Mouse (Mus musculus) adrenal gland, postnatal 14 days (tissue): ENCODE results near the gene Gpr157. TPM values are rescaled to one million over a fixed set of nuclear protein-coding genes. Genes with fewer than 3 reads are reported as not detected.
A peak's percentile ranks its signal among the peaks of the same experiment; 100 is the strongest.

Experiments
- DNase-seq: peaks from one replicate; pipeline ENCODE4 v3.0.0; 2021; ENCODE audit warnings: mixed read lengths
- total RNA-seq: library from RNA; stranded (reverse); gene quantifications from 2 replicates; pipeline ENCODE4 v1.2.3, GENCODE M21; 2021

Gene Gpr157
- total RNA-seq, 1 experiment from 2014 or later: 1.3 TPM

DNA sequence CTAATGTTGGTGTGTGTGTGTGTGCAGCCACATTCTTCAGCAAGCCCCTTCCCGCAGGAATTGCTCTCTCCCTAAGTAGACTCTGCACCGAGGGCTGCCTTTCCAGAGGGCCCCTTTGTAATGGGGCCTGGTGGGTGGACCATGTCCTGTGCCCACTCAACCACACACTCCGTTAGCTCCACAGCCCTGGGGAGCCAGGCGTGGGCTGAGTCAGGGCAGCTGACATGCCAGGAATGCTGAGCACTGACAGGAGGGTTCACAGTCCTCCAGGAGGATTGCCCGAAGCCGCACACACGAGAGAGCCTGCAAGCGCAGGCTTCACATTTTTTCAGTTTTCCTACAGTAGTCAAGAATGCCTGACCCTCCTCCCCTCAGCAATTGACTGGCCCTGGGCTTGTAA is 17.0 kb upstream of the Gpr157 start:
- DNase-seq: no peak

DNA sequence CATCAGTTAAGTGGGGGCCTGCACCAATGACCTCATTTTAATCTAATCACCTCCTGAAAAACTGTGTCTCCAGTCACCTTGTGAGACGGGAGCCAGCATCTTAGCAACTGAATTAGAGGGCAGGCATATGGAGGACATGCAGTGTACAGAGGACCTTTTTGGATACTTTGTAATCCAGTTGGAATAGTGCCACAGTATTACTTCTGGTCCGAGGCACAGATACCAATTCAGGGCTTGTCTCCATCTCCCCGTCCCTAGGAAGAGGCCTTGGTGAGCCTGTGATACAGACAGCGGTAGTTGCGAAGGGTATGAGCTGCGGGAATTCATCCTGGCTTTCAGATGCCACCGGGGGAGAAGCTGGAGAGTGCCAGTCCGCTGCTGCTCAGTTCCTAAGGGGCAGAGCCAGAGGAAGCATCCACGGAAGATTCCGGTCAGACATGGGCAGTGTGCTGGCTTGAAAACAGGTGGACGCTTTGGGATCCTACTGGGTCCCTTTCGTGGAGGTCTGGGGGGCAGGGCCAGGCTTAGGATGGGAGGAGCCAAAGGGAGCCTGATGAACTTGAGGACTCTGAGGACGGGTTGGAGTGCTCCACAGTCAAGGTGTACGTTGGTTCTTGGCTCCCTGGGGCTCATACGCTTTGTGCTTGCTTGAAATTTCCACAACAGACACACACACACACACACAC is 14.6 kb upstream of the Gpr157 start:
- DNase-seq: no peak

DNA sequence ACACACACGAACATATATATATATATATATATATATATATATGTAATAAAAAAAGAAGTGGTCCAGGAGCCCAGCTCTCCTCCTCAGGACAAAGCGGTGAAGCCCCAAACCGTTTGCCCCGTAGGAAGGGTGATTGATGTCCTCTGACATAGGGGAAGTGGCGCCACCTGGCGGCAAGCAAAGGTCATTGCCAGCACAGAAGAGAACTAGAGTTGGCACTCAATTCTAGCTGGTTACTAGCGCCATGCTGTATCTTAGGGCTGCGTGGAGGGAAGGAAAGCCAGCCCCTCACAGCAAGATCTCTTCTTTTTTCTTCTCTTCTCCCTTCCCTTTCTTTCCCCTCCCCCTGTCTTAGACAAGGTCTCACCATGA is 14.1 kb upstream of the Gpr157 start:
- DNase-seq: peak; percentile 81

DNA sequence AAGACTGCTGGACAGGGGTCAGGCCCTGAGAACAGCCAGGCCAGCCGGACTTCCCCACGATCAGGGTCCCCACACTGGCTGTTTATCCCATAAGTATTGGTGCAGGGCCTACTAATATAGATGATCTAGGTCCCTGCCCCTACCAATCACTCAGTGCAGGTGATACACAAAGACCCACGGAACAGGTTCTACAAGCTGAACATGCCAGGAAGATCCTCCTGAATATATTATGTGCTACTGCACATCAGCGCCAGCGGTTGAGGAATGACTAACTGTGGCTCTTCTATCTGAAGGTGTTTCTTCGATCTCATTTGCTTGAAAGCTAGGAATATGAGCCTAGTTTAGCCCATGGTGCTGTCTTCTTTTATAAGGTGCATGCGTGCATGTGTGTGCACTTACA is 11.8 kb upstream of the Gpr157 start:
- no peak for DNase-seq

DNA sequence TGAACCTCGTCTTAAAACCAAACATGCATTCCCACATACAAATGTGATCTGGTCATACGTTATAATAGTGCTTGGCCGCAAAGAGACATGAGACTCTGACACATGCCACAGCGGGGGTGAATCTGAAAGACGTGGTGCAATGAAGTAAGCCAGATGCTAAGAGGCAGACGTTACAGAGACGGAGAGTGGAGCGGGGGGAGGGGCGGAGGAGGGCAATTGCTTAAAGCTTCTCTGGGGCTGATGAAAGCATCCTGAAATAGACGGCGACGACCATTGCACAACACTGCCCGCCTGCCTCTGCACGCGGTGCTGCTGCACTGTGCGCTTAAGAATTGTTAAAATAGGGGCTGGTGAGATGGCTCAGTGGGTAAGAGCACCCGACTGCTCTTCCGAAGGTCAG is 11.0 kb upstream of the Gpr157 start:
- peak; percentile 44 for DNase-seq

DNA sequence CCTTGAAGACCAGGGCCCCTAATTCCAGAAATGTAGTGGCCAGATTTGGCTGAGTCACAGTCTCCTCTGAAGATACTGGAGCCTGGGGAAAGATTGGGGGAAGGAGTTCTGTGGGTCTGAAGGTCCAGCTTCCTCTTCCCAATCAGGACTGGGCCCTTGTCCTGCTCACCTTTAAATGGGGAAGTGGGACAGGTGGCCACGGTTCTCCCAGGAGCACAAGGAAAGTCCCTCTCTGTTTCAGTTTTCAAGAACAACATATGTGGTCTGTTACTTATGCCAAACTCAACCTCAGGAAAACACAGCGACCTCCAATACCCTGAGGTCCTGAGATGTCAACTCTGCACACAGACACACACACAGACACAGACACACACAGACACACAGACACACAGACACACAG is 8.5 kb upstream of the Gpr157 start:
- no peak for DNase-seq

DNA sequence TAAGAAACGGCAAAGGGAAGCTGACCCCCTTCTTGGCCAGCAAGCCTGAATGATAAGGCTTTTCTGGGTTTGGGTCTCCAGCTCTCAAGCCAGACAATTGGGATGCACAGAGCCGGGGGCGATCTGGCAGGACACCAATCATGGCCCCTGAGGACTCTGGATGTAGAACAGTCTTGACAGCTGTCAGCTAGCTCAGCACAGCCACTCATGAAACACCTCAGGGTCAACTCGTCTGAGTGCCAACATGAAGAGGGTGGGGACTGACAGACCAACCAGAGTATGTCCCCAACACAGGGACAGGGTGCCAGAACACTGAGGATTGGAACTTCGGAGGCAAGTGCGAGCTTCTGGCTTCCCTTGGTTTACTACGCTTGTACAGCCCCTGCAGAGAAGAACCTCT is 7.9 kb upstream of the Gpr157 start:
- DNase-seq: no peak

DNA sequence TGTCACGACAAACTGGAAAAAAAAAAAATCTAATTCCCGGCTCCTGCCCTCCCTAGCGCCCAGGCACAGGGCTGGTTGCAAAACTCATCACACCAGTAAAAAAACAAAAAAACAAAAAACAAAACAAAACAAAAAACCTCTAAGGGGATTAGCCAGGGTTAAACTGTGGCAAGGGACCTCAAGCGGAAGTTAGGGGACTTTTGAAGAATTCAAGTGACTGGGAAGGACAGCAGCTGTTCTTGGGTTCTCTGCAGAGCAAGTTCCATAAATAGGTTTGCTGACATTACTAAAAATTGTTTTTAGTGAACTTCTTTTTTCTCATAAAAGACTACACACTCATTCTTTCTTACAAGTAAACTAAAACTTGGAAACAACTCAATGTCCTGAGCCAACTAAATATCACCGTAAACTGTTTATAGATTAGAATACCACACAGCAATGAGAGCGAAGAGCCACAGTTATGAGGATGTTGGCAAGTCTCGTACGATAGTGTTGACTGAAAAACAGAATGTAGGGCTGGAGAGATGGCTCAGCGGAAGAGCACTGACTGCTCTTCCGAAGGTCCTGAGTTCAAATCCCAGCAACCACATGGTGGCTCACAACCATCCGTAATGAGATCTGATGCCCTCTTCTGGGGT is 6.7 kb upstream of the Gpr157 start:
- no peak for DNase-seq

DNA sequence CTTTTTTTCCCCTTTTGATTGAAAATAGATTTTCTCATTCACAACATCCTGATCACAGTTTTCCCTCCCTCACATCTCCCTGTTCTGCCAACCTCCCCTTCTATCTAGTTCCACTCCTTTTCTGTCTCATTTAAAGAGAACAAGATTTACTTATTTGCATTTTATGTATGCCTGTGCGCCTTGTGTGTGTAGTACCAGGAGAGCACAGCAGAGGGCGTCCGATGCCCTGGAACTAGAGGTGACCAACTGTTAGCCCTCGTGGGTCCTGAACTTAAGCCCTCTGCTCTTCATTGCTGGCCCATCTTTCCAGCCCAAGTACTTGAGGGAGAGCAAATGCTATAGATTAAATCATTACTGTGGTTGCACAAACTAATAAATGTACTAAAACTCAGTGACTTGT is 1.8 kb upstream of the Gpr157 start:
- DNase-seq: no peak

DNA sequence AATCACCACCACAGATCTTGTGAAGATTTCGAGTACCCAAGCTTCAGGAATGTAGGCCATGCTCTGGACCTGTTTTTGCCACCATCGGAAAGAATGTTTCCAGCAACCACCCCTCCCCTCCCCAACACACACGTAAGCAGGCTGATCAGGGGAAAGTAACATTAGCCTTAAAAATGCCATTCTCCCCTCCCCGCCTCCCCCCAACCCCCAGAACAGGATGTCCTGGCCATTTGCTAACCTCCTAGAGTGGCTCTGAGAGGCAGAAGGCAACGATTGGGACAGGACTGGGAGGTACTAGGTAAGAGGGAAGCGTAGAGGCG is 364 bp upstream of the Gpr157 start:
- DNase-seq: no peak

DNA sequence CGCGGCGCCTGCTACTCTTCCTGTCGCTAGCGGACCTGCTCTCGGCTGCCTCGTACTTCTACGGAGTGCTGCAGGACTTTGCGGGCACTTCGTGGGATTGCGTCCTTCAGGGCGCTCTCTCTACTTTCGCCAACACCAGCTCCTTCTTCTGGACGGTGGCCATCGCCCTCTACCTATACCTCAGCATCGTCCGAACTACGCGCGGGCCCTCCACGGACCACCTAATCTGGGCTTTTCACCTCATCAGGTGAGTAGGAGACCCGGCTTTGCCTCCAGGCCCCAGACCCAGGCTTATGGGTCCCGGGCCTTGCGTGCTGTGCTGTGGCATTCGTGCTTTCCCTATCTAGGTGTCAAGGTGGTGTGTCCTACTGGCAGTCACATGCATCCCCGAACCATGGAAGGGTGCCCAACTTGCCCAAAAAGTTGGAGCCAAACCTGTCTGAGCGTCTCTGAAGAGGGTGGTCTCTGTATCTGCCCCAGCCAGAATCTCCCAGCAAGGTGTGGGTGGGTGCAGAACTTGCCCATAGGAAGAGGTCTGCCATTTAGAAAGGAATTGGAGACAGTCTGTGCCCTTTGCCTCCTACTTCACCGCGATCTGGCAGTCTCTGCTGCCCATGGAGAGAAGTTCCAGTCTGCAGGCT is 845 bp downstream of the Gpr157 start:
- no peak for DNase-seq

DNA sequence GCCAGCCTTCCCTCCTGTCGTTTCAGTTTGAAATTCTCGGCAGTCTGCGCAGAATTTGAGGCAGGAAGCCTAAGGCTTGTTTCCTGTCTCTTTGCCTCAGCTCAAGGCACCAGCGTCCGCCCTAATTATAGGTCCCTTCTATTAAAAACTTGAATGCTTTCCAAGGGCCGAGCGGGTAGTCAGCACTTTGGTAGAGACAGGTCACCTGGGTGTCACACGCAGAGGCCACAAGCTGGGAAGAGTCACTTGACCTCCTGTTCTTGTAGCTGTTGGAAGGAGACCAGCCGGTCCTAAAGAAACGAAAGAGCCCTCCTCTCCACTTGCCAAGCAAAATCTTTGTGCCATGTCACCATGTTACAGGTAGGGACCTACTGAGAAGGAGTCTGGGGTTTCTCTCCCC is 2.0 kb downstream of the Gpr157 start:
- no peak for DNase-seq

DNA sequence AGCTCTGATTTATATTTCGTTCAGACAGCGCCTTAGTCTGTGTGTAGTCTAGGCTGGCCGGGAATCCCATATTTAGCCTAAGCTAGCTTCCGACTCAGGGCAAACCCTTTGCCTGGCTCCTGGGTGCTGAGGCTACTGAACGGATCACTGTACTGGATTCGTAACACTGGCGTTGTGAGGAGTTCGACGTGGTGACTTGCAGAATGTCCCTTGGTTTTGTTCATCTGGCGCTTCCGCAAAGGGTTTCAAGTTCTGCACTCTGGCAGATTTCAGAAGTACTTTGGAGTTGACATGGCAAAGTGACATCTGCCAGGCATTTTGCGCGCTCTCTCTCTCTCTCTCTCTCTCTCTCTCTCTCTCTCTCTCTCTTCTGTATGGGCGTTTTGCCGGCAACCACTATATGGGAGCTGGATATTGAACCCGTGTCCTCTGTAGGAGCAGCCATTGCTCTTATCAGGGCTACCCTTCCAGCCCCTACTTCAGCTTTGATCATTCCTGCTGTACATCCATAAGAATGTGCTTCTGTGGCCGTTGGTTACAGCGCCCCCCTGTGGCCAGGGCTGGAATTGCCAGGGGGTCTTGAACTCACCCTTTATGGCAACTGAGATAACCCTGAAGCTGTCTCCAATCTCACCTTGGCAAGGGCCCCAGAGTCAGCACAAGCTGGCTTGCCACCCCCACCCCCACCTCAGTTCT is 4.9 kb downstream of the Gpr157 start:
- peak; percentile 78 for DNase-seq

DNA sequence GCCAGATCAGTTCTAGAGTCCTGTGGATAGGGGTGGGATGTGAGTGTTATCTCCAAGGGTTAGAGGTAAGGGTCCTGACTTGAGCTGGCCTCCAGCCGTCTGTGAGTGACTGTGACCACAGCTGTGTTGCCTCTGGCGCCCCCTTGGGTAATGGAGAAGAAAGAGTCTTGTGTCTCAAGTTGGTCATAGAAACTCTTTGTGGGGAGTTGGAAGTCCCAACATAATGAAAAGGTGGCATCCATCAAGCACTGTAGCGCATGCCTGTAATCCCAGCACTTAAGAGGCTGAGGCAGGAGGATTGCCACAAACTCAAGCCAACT is 5.4 kb downstream of the Gpr157 start:
- DNase-seq: no peak

DNA sequence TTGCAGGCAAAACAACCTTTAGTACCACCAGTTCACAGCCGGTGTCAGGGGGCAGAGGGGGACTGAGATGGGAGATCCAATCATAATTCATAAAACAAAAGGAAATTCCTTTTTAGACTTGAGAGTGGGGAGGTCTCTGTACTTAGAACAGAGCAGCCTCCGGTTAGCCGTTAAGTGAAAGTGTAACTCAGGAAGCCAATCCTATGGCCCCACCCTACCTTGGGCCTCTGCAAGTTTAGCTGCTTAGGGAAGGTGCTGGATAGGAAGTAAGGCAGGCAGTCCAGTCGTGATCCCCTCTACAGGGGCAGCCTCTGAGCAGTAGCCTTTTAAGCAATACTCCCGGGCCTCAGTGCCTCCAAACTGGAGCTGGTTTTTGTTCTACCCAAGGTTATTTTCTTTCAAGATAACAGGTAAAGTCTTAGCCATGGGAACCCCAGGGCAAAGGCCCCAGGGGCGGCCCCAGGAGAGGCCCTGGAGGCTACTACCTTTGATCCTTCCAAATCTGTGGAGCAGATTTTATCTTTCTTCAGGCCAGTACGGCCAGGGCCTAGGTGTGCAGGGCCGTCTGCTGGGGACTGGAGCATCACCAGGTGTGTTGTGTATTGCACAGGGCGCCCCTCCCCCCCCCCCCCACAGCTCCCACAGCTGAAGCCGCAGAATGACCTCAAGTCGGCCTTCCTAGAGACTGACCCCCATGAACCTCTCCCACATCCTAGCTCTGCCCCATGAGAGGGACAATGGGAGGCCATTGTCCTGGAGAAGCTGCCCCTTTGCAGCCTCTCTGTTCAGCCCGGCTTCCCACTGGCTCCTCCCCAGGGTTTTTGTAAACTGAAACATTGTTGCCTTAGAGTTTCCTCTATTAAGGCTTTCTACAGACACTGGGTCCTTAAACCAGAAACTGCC is 6.6 kb downstream of the Gpr157 start:
- DNase-seq: no peak

DNA sequence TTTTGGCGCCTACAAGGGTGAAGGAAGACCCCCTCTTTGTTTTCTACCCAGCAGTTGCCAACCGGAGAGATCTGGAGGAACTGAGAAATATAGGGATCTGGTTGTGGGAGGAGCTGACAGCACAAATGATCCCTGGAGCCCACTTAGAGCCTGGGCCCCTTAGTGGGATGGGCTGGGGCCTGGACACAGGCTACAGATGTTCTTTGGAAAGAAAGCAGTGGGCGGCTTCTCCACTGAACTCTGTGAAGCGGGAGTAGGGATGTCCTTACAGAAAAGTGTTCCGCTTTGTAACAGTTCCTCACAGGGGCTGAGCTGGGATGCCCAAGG is 7.3 kb downstream of the Gpr157 start:
- DNase-seq: no peak

DNA sequence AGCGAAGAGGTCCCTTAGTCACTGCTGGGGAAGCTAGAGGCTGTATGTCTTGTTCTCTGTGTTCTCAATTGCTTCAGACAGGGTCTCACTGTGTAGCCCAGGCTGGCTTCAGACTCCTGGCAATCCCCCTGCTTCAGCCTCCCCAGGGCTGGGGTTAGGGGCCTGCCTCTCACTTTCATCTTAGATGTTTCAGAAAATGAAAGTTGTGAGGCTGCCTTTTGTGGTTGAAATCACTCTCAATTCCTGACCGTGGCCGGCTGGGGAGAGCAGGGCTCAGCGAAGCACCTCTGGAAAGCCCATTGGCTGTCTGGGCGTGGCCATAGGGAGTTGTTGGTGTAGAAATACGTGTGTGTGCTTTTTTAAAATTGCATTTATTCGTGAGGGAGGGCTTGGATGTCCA is 9.1 kb downstream of the Gpr157 start:
- DNase-seq: no peak

DNA sequence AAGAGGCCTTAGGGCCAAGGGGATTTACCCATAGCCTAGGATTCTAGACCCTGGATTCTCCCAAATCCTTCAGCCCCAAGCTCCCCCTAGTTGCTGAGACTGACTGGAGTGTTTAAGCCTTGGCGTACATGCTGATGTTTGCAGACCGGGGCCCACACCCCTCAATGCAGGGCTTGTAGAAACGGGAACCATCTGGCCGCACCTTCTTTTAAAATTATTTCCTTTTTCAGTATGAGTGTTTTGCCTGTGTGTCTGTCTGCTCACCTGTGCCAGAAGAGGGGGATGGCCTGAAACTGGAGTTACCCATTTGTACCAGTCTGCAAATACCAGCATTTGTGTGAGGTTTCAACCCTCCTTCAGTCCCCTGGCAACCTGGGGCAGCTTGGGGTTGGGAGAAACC is 10.7 kb downstream of the Gpr157 start:
- DNase-seq: no peak

DNA sequence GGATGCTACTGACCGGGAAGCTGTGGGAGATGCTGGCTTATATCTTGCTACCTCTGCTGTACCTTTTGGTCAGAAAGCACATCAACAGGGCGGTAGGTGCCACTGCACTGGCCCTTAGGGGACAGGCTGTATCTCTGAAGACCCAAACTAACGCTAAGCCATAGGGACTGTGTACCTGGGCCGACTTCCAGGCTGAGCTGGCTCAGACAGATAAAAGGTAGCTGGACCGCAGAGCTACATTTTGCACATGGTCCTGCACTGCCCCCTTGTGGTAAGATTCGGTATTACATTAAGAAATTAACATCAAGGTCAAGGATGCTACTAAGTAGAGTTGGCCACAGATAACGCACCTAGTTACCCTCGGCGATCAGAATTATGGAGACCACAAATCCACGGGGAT is 11.7 kb downstream of the Gpr157 start:
- DNase-seq: peak; percentile 74

DNA sequence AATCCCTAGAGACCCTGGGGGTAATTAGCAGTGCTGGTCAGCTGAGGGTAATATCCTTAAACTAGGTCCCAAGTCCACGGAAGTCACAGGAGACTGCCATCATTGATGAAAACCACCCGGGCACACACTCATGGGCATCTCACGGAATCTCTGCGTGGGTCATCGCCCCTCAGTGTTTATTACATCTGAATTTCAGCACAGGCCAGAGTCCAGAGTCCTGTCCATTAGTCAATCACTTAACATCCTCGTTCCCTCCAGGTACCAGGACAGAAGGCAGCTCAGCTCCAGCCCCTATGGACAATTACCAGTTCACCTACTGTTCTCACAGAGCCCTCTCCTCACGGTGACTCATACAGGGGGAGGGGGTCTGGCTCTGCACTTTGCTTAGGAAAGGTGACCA is 15.7 kb downstream of the Gpr157 start:
- DNase-seq: no peak

DNA sequence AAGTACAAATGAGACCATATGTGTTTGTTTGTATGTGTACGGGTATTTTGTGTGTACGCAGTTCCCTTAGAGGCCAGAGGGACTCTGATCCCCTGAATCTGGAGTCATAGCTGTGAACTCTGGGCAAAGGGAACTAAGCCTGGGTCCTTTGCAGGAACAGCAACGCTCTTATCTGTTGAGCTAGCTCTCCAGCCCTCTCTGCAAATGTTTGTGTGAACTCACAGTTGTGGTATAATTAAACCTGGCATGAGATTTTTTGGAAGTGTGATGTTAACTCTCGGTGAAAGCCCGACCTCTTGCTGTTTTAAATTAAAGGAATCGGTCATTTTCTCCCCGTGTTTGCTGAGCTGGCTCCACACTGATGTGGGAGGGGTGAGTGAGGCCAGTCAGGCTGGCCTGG is 18.5 kb downstream of the Gpr157 start:
- no peak for DNase-seq

DNA sequence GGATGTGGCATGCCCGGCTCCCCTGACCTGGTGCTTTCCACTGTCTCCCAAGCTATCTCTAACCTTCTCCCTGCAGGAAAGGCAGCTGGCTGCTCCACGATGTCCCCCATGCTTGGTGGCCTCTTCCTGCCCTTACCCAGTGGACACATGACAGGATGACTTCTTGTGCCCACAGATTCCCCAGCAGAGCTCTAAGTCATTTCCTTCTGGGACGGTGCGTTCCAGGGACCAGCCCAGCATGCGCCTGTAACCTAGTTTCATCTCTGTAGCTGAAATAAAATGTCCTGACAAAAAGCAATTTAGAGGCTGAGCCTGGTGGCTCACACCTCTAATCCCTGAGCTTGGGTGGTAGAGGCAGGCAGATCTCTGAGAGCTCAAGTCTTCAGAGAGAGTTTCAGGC is 19.5 kb downstream of the Gpr157 start:
- DNase-seq: no peak

DNA sequence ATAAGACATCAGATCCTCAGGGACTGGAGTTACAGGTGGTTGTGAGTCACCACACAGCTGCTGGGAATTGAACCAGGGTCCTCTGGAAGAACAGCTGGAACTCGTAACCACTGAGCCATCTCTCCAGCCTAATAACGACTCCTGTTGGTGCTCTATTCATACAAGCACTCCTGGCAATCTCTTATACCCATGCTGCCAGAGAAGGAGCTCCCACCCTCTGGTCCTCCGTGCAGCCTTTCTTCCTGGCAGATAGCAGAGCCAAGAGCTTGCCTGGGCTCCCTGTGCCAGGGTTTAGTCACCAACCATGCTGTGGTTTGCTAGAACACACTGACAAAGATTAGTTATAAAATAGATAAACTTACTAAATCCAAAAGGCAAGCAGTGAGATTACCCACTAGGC is 22.5 kb downstream of the Gpr157 start:
- DNase-seq: no peak
